Mouse (Mus musculus) bone marrow macrophage, adult 2 months (primary cell): ENCODE data around the gene Impdh1. TPM values are rescaled to one million over a fixed set of nuclear protein-coding genes. Genes with fewer than 3 reads are reported as not detected.

Experiments
- H3K27ac ChIP-seq: 2 replicates; pipeline ENCODE4 v1.5.1; 2012; ENCODE audit warnings: low read depth, low read length; ENCODE audit not compliant: insufficient read depth
- H3K4me1 ChIP-seq: 2 replicates; pipeline ENCODE4 v1.6.1; 2012; ENCODE audit warnings: low read length; ENCODE audit not compliant: control insufficient read depth, insufficient read depth
- H3K4me3 ChIP-seq: 2 replicates; pipeline ENCODE4 v1.5.1; 2012; ENCODE audit warnings: mild to moderate bottlenecking, low read length, moderate library complexity; ENCODE audit not compliant: insufficient read depth
- CTCF ChIP-seq: IDR thresholded peaks from 2 replicates; pipeline ENCODE4 v1.5.1; 2012; ENCODE audit warnings: low read depth, mild to moderate bottlenecking, low read length, moderate library complexity
- POLR2A ChIP-seq: IDR thresholded peaks from 2 replicates; pipeline ENCODE4 v1.6.1; 2012; ENCODE audit warnings: mild to moderate bottlenecking, low read depth, low read length, borderline replicate concordance
- polyA plus RNA-seq: library from polyadenylated mRNA; stranded (reverse); fragments of >200 nt; gene quantifications from 2 replicates; pipeline ENCODE4 v1.2.4, GENCODE M21; 2012; ENCODE audit not compliant: missing spikeins, insufficient read depth, insufficient read length

Gene Impdh1
- polyA plus RNA-seq, 1 experiment: 35.0 TPM

- TF ChIP-seq CTCF (no peak), POLR2A (no peak)
- Histone ChIP-seq H3K4me1 (peaks cover 4% of the 10 kb centered on the region), H3K4me3 (no peak overlapping the region), H3K27ac (no peak overlapping the region)
Measured at GRCm38 (mm10) chr6:29203861-29204585, 12.1 kb downstream of the Impdh1 start.

GRCm38 (mm10) chr6:29203096-29203495, 13.1 kb downstream of the Impdh1 start:
- Histone ChIP-seq H3K4me1 (peaks cover 4% of the 10 kb centered on the region), H3K4me3 (no peak overlapping the region), H3K27ac (no peak overlapping the region)
- TF ChIP-seq CTCF: no peak
- no peak for TF ChIP-seq POLR2A

GRCm38 (mm10) chr6:29201988-29202387, 14.2 kb downstream of the Impdh1 start:
- Histone ChIP-seq H3K4me3 (no peak overlapping the region), H3K4me1 (peaks cover 4% of the 10 kb centered on the region), H3K27ac (no peak overlapping the region)
- TF ChIP-seq CTCF (no peak), POLR2A (no peak)

GRCm38 (mm10) chr6:29201341-29201740, 14.8 kb downstream of the Impdh1 start:
- TF ChIP-seq POLR2A (no peak), CTCF (no peak)
- Histone ChIP-seq H3K27ac (no peak overlapping the region), H3K4me3 (no peak overlapping the region), H3K4me1 (peaks cover 4% of the 10 kb centered on the region)

DNA sequence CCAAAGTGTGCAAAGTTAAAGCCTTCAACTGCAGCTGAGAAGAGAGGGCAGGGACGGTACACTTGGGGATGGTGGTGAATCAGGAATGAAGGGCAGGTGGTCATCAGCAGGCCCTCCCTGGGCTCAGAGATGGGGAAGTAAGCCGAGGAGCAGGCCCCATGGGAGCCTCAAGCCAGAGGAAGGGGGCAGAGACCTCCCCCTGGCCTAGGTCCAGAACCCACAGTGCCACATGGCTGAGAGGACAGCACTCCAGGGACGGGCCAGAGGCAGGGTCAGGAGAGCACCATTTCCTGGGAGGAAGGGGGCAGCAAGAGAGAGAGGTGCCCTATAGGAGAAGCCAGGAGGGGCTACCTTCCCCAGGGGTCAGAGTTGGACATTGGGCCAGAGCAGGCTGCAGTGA, 15.7 kb downstream of the Impdh1 start:
- peaks cover 4% of the 10 kb centered on the region for H3K4me1 ChIP-seq
- TF ChIP-seq POLR2A (no peak), CTCF (no peak)
- no peak overlapping the region for H3K27ac ChIP-seq
- H3K4me3 ChIP-seq: no peak overlapping the region

GRCm38 (mm10) chr6:29199223-29199855, 16.8 kb downstream of the Impdh1 start:
- Histone ChIP-seq H3K4me1 (peaks cover 4% of the 10 kb centered on the region), H3K4me3 (no peak overlapping the region), H3K27ac (no peak overlapping the region)
- TF ChIP-seq CTCF: no peak
- TF ChIP-seq POLR2A: no peak

DNA sequence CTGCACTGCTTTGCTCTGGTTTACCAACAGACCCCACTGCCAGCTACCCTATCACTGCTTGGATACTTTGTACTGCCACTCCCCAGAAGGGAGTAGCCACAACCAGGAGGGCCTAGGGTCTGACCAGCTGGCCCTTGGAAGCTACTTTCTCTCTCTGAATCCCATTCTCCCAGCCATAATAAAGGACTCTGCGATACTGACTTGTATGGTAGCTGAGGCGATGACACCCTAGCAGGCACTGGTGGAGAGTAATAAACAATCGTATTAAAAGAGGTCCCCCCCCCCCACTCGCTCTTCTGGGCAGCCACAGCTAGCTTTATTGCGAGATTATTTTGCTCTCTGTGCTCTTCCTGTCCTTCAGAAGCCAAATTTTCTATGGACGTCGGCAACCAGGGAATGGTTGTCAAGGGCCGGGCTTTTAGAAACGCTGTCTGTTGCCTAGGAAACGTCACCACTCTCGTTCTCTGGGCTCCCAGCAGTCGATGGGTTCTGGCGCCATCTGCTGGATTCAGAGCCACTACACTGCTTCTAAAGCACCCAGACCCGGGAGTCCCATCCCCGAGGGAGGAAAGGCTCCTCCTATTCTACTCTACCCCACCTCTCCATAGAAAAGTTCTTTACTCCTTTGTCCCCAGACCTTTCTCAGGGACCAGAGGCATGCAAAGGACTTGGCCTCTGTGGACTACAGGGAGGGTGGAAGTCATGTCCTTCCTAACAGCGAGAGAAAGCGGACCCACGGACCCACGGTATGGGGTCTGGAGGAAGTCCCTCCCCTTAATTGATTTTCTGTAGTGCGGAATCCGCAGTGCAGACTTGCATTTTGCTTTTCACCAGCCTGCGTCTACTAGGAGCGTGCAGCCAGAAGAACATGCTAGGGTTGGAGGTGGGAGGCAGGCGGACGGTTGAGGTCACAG, 17.6 kb downstream of the Impdh1 start:
- H3K27ac ChIP-seq: no peak overlapping the region
- H3K4me1 ChIP-seq: peaks cover 7% of the 10 kb centered on the region

DNA sequence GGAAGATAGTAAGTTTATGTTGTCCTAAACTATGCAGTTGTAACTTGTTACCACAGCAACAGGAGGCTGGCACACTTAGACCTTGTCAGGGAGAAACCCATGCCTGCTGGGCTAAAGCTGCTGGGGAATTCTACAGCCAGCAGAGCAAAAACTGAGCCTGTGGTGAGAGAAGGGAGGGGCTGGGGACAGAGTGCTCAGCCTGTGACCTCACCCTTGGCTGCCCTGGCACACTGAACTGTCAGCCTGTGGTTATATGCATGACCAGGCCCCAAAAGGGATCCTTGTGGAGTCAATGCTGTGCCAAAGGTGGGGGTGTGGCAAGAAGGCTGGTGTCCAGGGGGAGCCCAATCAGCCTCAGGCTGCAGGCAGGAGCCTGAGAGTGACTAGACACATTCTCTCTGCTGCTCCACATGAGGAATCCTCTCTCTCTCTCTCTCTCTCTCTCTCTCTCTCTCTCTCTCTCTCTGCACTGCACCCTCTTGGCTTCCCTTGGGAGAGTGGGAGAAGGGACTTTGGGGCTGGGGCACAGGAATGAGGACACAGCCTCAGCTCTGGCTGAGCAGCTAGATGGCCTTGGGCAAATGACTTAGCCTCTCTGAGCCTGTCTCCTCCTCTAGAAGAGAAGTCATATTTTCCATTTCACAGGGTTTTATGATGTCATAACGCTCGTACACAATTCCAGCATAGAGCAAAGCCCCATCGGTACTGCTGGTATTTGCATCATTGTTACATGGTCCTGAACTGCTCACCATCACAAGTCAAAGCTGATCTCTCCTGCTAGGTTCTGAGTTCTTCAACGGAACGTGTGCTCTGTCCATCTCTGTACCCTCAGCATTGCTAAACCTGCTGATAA, 20.1 kb downstream of the Impdh1 start:
- no peak overlapping the region for H3K27ac ChIP-seq

More for the DNA sequence above, 17.6 kb downstream of the Impdh1 start:
- H3K4me3 ChIP-seq: no peak overlapping the region
- TF ChIP-seq POLR2A (no peak), CTCF (peak; percentile 57)

GRCm38 (mm10) chr6:29195146-29195545, 21.0 kb downstream of the Impdh1 start:
- TF ChIP-seq CTCF (no peak), POLR2A (no peak)
- Histone ChIP-seq H3K4me3 (no peak overlapping the region), H3K27ac (no peak overlapping the region), H3K4me1 (peaks cover 4% of the 10 kb centered on the region; the same call in 1 of the 2 replicates)

More for the DNA sequence above, 20.1 kb downstream of the Impdh1 start:
- TF ChIP-seq CTCF (no peak), POLR2A (no peak)
- Histone ChIP-seq H3K4me1 (peaks cover 7% of the 10 kb centered on the region), H3K4me3 (no peak overlapping the region)
